Mouse (Mus musculus) layer of hippocampus, postnatal 36 days (tissue): Measurements from ENCODE around the gene Inpp5a. TPM values are rescaled to one million over a fixed set of nuclear protein-coding genes. Genes with fewer than 3 reads are reported as not detected.

Experiments
- DNase-seq, 2 experiments: peaks; one replicate each; pipeline ENCODE4 v3.0.0; 2022
- total RNA-seq, 2 experiments: library from RNA; stranded (reverse); gene quantifications; 2 replicates each; pipeline ENCODE4 v1.2.3; 2021

Gene Inpp5a
- total RNA-seq, 2 experiments from 2014 or later = 38.7 to 42.9 TPM

- no peak for DNase-seq
Observed at GRCm38 (mm10) chr7:139583094-139583737, 194.3 kb downstream of the Inpp5a start.

GRCm38 (mm10) chr7:139584221-139585175 lies 195.6 kb downstream of the Inpp5a start:
- no peak for DNase-seq

- DNase-seq = no peak
Observed at GRCm38 (mm10) chr7:139585183-139585821, 196.4 kb downstream of the Inpp5a start.

- DNase-seq = no peak
Observed at GRCm38 (mm10) chr7:139587919-139588318, 199.0 kb downstream of the Inpp5a start.

GRCm38 (mm10) chr7:139590302-139590701 lies 201.4 kb downstream of the Inpp5a start:
- no peak for DNase-seq

- DNase-seq = no peak
Observed at GRCm38 (mm10) chr7:139591311-139591710, 202.4 kb downstream of the Inpp5a start.

- no peak for DNase-seq
Observed at GRCm38 (mm10) chr7:139595311-139595710, 206.4 kb downstream of the Inpp5a start.

- DNase-seq = no peak
Observed at GRCm38 (mm10) chr7:139595862-139596261, 207.0 kb downstream of the Inpp5a start.

- no peak for DNase-seq
Observed at GRCm38 (mm10) chr7:139610328-139610727, 221.4 kb downstream of the Inpp5a start.

- peak; percentile 54 to 64 for DNase-seq
Observed at GRCm38 (mm10) chr7:139615767-139616766, 227.2 kb downstream of the Inpp5a start.

GRCm38 (mm10) chr7:139622568-139622967 lies 233.7 kb downstream of the Inpp5a start:
- no peak for DNase-seq

- DNase-seq = no peak
Observed at GRCm38 (mm10) chr7:139625156-139625555, 236.2 kb downstream of the Inpp5a start.

Other genes starting within 250 kb of the Inpp5a start
- gene Lrrc27, start 176.1 kb upstream of the Inpp5a start, total RNA-seq = 1 to 10 TPM; 5.3 to 5.5 TPM
- gene Stk32c, start 175.8 kb upstream of the Inpp5a start, total RNA-seq = 100 to 1,000 TPM; 101 to 105 TPM
- gene Pwwp2b, start 140.6 kb upstream of the Inpp5a start, total RNA-seq = 10 to 100 TPM; 30.0 to 31.6 TPM
- 1 to 10 TPM; 9.2 to 9.9 TPM for gene Nkx6-2, start 193.7 kb downstream of the Inpp5a start, total RNA-seq